Mouse (Mus musculus): Measurements from ENCODE around the gene Mrpl43. TPM values are rescaled to one million over a fixed set of nuclear protein-coding genes. Genes with fewer than 3 reads are reported as not detected.

Gene Mrpl43
- polyA plus RNA-seq, 1 experiment from 2014 or later = 77.8 TPM

GRCm38 (mm10) chr19:44982477-44983115 is 23.6 kb downstream of the Mrpl43 start:
- peaks cover 44% of the 10 kb centered on the region for H3K36me3 ChIP-seq (ENCODE audit: control insufficient read depth, insufficient read depth, low read length)
- 88% methylated on average over 7 of the region's 7 CpGs for WGBS

GRCm38 (mm10) chr19:44980787-44981186 is 25.5 kb downstream of the Mrpl43 start:
- DNase-seq = no peak
- no peak overlapping the region for H3K4me3 ChIP-seq (replicated peaks; ENCODE audit: low read depth, low read length)
- no peaks in the 10 kb centered on the region for H3K4me1 ChIP-seq (ENCODE audit: control insufficient read depth, insufficient read depth, low read length)
- WGBS = 87% methylated on average over 2 of the region's 2 CpGs
- H3K9ac ChIP-seq (replicated peaks; ENCODE audit: low read length) = no peak overlapping the region
- no peak overlapping the region for H3K27ac ChIP-seq (replicated peaks; ENCODE audit: low read depth, low read length)
- H3K27me3 ChIP-seq (ENCODE audit: control insufficient read depth, insufficient read depth, low read length) = no peaks in the 10 kb centered on the region
- H3K36me3 ChIP-seq (ENCODE audit: control insufficient read depth, insufficient read depth, low read length) = peaks cover 62% of the 10 kb centered on the region
- no peak overlapping the region for H3K4me2 ChIP-seq (ENCODE audit: low read length)
- no peak for ATAC-seq (ENCODE audit: low FRiP score, low TSS enrichment)
- no peaks in the 10 kb centered on the region for H3K9me3 ChIP-seq (ENCODE audit: control insufficient read depth, low read length)

More at GRCm38 (mm10) chr19:44982477-44983115, 23.6 kb downstream of the Mrpl43 start:
- Histone ChIP-seq H3K9me3 (ENCODE audit: control insufficient read depth, low read length) (no peaks in the 10 kb centered on the region), H3K27ac (replicated peaks; ENCODE audit: low read depth, low read length) (no peak overlapping the region), H3K4me1 (ENCODE audit: control insufficient read depth, insufficient read depth, low read length) (no peaks in the 10 kb centered on the region), H3K9ac (replicated peaks; ENCODE audit: low read length) (no peak overlapping the region), H3K27me3 (ENCODE audit: control insufficient read depth, insufficient read depth, low read length) (no peaks in the 10 kb centered on the region), H3K4me2 (ENCODE audit: low read length) (no peak overlapping the region), H3K4me3 (replicated peaks; ENCODE audit: low read depth, low read length) (no peak overlapping the region)
- DNase-seq (no peak), ATAC-seq (ENCODE audit: low FRiP score, low TSS enrichment) (no peak)

- no peaks in the 10 kb centered on the region for H3K9me3 ChIP-seq (ENCODE audit: control insufficient read depth, low read length)
- no peak overlapping the region for H3K4me2 ChIP-seq (ENCODE audit: low read length)
- H3K27ac ChIP-seq (replicated peaks; ENCODE audit: low read depth, low read length) = no peak overlapping the region
- H3K36me3 ChIP-seq (ENCODE audit: control insufficient read depth, insufficient read depth, low read length) = peaks cover 95% of the 10 kb centered on the region
- no peak overlapping the region for H3K4me3 ChIP-seq (replicated peaks; ENCODE audit: low read depth, low read length)
- H3K4me1 ChIP-seq (ENCODE audit: control insufficient read depth, insufficient read depth, low read length) = no peaks in the 10 kb centered on the region
- H3K27me3 ChIP-seq (ENCODE audit: control insufficient read depth, insufficient read depth, low read length) = no peaks in the 10 kb centered on the region
- H3K9ac ChIP-seq (replicated peaks; ENCODE audit: low read length) = no peak overlapping the region
- no peak for ATAC-seq (ENCODE audit: low FRiP score, low TSS enrichment)
- no peak for DNase-seq
- WGBS = 91% methylated on average over 6 of the region's 6 CpGs
These were observed 29.1 kb downstream of the Mrpl43 start for GRCm38 (mm10) chr19:44977148-44977547.

- peaks cover 97% of the 10 kb centered on the region for H3K36me3 ChIP-seq (ENCODE audit: control insufficient read depth, insufficient read depth, low read length)
These were observed 29.6 kb downstream of the Mrpl43 start for GRCm38 (mm10) chr19:44976636-44977035.

GRCm38 (mm10) chr19:44968329-44968728 is 37.9 kb downstream of the Mrpl43 start:
- peaks cover 91% of the 10 kb centered on the region for H3K36me3 ChIP-seq (ENCODE audit: control insufficient read depth, insufficient read depth, low read length)
- no peaks in the 10 kb centered on the region for H3K9me3 ChIP-seq (ENCODE audit: control insufficient read depth, low read length)
- no peak overlapping the region for H3K4me3 ChIP-seq (replicated peaks; ENCODE audit: low read depth, low read length)
- no peaks in the 10 kb centered on the region for H3K27me3 ChIP-seq (ENCODE audit: control insufficient read depth, insufficient read depth, low read length)
- H3K4me1 ChIP-seq (ENCODE audit: control insufficient read depth, insufficient read depth, low read length) = no peaks in the 10 kb centered on the region
- 91% methylated on average over 3 of the region's 3 CpGs for WGBS
- H3K9ac ChIP-seq (replicated peaks; ENCODE audit: low read length) = no peak overlapping the region
- H3K4me2 ChIP-seq (ENCODE audit: low read length) = no peak overlapping the region
- no peak for ATAC-seq (ENCODE audit: low FRiP score, low TSS enrichment)
- DNase-seq = no peak
- H3K27ac ChIP-seq (replicated peaks; ENCODE audit: low read depth, low read length) = no peak overlapping the region

More at GRCm38 (mm10) chr19:44976636-44977035, 29.6 kb downstream of the Mrpl43 start:
- no peaks in the 10 kb centered on the region for H3K27me3 ChIP-seq (ENCODE audit: control insufficient read depth, insufficient read depth, low read length)
- DNase-seq (no peak), ATAC-seq (ENCODE audit: low FRiP score, low TSS enrichment) (no peak)
- H3K4me3 ChIP-seq (replicated peaks; ENCODE audit: low read depth, low read length) = no peak overlapping the region
- no peak overlapping the region for H3K4me2 ChIP-seq (ENCODE audit: low read length)
- H3K27ac ChIP-seq (replicated peaks; ENCODE audit: low read depth, low read length) = no peak overlapping the region
- 86% methylated on average over 6 of the region's 6 CpGs for WGBS
- H3K9me3 ChIP-seq (ENCODE audit: control insufficient read depth, low read length) = no peaks in the 10 kb centered on the region
- no peak overlapping the region for H3K9ac ChIP-seq (replicated peaks; ENCODE audit: low read length)
- no peaks in the 10 kb centered on the region for H3K4me1 ChIP-seq (ENCODE audit: control insufficient read depth, insufficient read depth, low read length)

- H3K36me3 ChIP-seq (ENCODE audit: control insufficient read depth, insufficient read depth, low read length) = peaks cover 88% of the 10 kb centered on the region
- ATAC-seq (ENCODE audit: low FRiP score, low TSS enrichment) = no peak
- no peaks in the 10 kb centered on the region for H3K27me3 ChIP-seq (ENCODE audit: control insufficient read depth, insufficient read depth, low read length)
- no peaks in the 10 kb centered on the region for H3K4me1 ChIP-seq (ENCODE audit: control insufficient read depth, insufficient read depth, low read length)
- DNase-seq = no peak
- no peaks in the 10 kb centered on the region for H3K9me3 ChIP-seq (ENCODE audit: control insufficient read depth, low read length)
- H3K4me2 ChIP-seq (ENCODE audit: low read length) = no peak overlapping the region
- no peak overlapping the region for H3K27ac ChIP-seq (replicated peaks; ENCODE audit: low read depth, low read length)
- WGBS = 93% methylated on average over 1 of the region's 1 CpGs
- H3K9ac ChIP-seq (replicated peaks; ENCODE audit: low read length) = no peak overlapping the region
- H3K4me3 ChIP-seq (replicated peaks; ENCODE audit: low read depth, low read length) = no peak overlapping the region
These were observed 40.3 kb downstream of the Mrpl43 start for GRCm38 (mm10) chr19:44965978-44966377.

- 99% methylated on average over 2 of the region's 2 CpGs for WGBS
- Histone ChIP-seq H3K4me1 (ENCODE audit: control insufficient read depth, insufficient read depth, low read length) (no peaks in the 10 kb centered on the region), H3K27ac (replicated peaks; ENCODE audit: low read depth, low read length) (no peak overlapping the region), H3K9ac (replicated peaks; ENCODE audit: low read length) (no peak overlapping the region), H3K4me2 (ENCODE audit: low read length) (no peak overlapping the region), H3K36me3 (ENCODE audit: control insufficient read depth, insufficient read depth, low read length) (peaks cover 83% of the 10 kb centered on the region), H3K9me3 (ENCODE audit: control insufficient read depth, low read length) (no peaks in the 10 kb centered on the region), H3K4me3 (replicated peaks; ENCODE audit: low read depth, low read length) (no peak overlapping the region), H3K27me3 (ENCODE audit: control insufficient read depth, insufficient read depth, low read length) (no peaks in the 10 kb centered on the region)
- ATAC-seq (ENCODE audit: low FRiP score, low TSS enrichment) (no peak), DNase-seq (no peak)
These were observed 46.6 kb downstream of the Mrpl43 start for GRCm38 (mm10) chr19:44959633-44960032.

Other genes starting within 250 kb of the Mrpl43 start
- 31.0 and 37.4 TPM in 2 replicates for gene Slf2, start 75.3 kb downstream of the Mrpl43 start, polyA plus RNA-seq (2014; fragmentation: Nextera tagmentation; extraction: Ambion mirVana)
- 17.6 and 18.6 TPM in 2 replicates for gene Sema4g, start 17.3 kb downstream of the Mrpl43 start, polyA plus RNA-seq (2014; fragmentation: Nextera tagmentation; extraction: Ambion mirVana)
- gene Twnk, start 779 bp downstream of the Mrpl43 start, polyA plus RNA-seq (2014; fragmentation: Nextera tagmentation; extraction: Ambion mirVana) = 9.7 and 10.3 TPM in 2 replicates
- gene Lzts2, start 8.0 kb upstream of the Mrpl43 start, polyA plus RNA-seq (2014; fragmentation: Nextera tagmentation; extraction: Ambion mirVana) = 16.1 and 21.5 TPM in 2 replicates
- gene Pdzd7, start 39.3 kb upstream of the Mrpl43 start, polyA plus RNA-seq (2014; fragmentation: Nextera tagmentation; extraction: Ambion mirVana) = 2.4 and 2.8 TPM in 2 replicates
- gene Sfxn3, start 41.1 kb upstream of the Mrpl43 start, polyA plus RNA-seq (2014; fragmentation: Nextera tagmentation; extraction: Ambion mirVana) = 71.1 and 72.7 TPM in 2 replicates
- gene Kazald1, start 68.8 kb upstream of the Mrpl43 start, polyA plus RNA-seq (2014; fragmentation: Nextera tagmentation; extraction: Ambion mirVana) = 0.72 and 1.4 TPM in 2 replicates
- gene Tlx1, start 144.2 kb upstream of the Mrpl43 start, polyA plus RNA-seq (2014; fragmentation: Nextera tagmentation; extraction: Ambion mirVana) = not detected in 2 replicates
- gene Lbx1, start 229.4 kb upstream of the Mrpl43 start, polyA plus RNA-seq (2014; fragmentation: Nextera tagmentation; extraction: Ambion mirVana) = 0.49 and 0.65 TPM in 2 replicates

Measured in midbrain, embryonic 14.5 days (tissue).